Mouse (Mus musculus): ENCODE data around the gene 4933417A18Rik. TPM values are rescaled to one million over a fixed set of nuclear protein-coding genes. Genes with fewer than 3 reads are reported as not detected.
A peak's percentile ranks its signal among the peaks of the same experiment; 100 is the strongest.
"Not testable (repeated sequence)": the region's sequence is repeated elsewhere in the genome, so short reads cannot be mapped to it uniquely, and the experiment has no call there.

Gene 4933417A18Rik
- polyA plus RNA-seq, 1 experiment from 2014 or later, result not detected

DNA sequence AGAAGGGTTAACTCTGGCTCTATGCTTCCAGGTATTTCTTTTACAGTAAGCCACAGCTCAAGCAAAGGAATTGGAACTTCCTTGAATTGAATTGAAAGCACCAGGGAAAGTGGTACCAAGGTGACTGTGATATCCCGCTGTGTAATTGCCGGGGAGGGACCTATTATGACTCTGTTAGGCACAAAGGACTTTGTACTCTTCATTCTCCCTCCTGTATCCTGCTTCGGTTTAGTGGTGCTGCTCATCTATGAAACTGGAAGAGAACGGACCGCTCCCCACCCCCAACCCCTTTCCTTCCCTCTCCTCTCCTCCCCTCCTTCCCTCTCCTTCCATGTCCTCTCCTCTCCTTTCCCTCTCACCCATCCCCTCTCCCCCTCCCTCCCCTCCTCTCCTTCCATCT lies 40.7 kb downstream of the 4933417A18Rik start:
- WGBS, result 10% methylated on average over 5 of the region's 5 CpGs
- Histone ChIP-seq H3K9me3 (ENCODE audit: control insufficient read depth, low read length) (no peaks in the 10 kb centered on the region), H3K4me2 (ENCODE audit: low read length) (peak overlapping the region; percentile 79), H3K4me3 (replicated peaks; ENCODE audit: low read length) (no peak overlapping the region), H3K27ac (ENCODE audit: low read length) (no peak overlapping the region), H3K27me3 (replicated peaks; ENCODE audit: control insufficient read depth, insufficient read depth, low read length) (no peaks in the 10 kb centered on the region; the same call in none of the 2 replicates), H3K4me1 (replicated peaks; ENCODE audit: control insufficient read depth, insufficient read depth, low read length) (peaks cover 13% of the 10 kb centered on the region), H3K9ac (replicated peaks; ENCODE audit: low read depth, low read length) (no peak overlapping the region), H3K36me3 (ENCODE audit: control insufficient read depth, insufficient read depth) (no peaks in the 10 kb centered on the region)
- no peak for ATAC-seq

DNA sequence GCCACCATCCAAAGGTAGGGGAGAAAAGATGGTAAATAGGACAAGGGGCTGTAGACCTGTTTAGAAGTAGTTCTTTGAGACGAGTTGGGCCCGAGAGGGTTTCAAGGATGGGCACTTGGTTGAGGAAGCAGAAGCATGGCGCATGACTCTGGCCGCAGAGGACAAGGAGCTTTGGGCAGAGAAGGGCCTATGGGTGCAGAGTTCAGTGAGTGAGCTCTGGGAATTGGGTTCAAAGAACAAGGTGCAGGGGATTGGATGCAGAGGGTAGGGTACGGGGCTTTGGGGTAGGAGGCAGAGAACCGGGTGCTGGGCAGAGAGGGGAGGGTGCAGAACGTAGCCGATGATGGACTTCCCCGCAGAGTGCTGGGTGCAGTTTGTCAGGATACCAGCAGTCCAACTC lies 41.4 kb downstream of the 4933417A18Rik start:
- not testable (repeated sequence) for H3K36me3 ChIP-seq (ENCODE audit: control insufficient read depth, insufficient read depth); ATAC-seq; H3K9ac ChIP-seq (replicated peaks; ENCODE audit: low read depth, low read length); H3K4me3 ChIP-seq (replicated peaks; ENCODE audit: low read length); H3K27ac ChIP-seq (ENCODE audit: low read length); H3K4me2 ChIP-seq (ENCODE audit: low read length); H3K9me3 ChIP-seq (ENCODE audit: control insufficient read depth, low read length); H3K27me3 ChIP-seq (replicated peaks; ENCODE audit: control insufficient read depth, insufficient read depth, low read length)
- 75% methylated on average over 9 of the region's 9 CpGs for WGBS
- peaks cover 13% of the 10 kb centered on the region for H3K4me1 ChIP-seq (replicated peaks; ENCODE audit: control insufficient read depth, insufficient read depth, low read length)

DNA sequence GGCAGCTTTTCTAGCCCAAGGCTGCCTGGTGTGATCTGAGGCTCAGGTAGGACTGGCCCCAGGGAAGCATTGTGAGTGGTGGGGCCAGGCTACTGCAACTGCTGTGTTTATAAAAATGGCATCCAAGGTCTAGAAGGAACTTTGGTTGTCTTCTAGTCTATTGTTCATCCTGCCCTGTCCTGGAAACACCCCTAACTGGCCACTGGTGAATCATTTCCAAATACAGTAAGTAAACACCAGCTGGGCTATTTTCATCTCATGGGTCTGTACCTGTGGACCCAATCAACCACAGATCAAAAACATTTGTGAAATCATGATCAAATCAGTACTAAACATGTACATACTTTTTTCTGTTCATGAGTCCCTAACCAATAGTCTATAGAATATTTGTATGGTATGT lies 48.2 kb downstream of the 4933417A18Rik start:
- H3K4me1 ChIP-seq (replicated peaks; ENCODE audit: control insufficient read depth, insufficient read depth, low read length); H3K9me3 ChIP-seq (ENCODE audit: control insufficient read depth, low read length); H3K36me3 ChIP-seq (ENCODE audit: control insufficient read depth, insufficient read depth); H3K4me3 ChIP-seq (replicated peaks; ENCODE audit: low read length); ATAC-seq; H3K27me3 ChIP-seq (replicated peaks; ENCODE audit: control insufficient read depth, insufficient read depth, low read length); H3K4me2 ChIP-seq (ENCODE audit: low read length); H3K27ac ChIP-seq (ENCODE audit: low read length); H3K9ac ChIP-seq (replicated peaks; ENCODE audit: low read depth, low read length): not testable (repeated sequence)

DNA sequence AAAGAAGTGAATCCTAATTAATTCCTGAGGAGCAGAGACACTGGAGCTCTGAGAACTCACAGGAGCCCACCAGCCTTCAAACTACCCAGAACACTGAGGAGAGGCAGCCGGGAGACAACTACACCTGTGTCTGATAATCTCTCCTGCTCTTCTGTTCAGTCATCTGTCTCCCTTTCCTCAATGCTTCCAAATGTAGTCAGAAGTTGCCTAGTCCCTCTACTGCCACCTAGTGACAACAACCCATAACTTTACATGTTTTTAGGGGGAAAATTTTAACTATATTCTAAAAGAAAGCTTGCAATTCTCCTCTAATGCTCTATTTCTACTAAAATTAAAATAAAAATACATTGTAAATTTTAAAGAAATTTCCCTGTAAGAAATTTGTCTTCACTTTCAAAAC lies 48.9 kb downstream of the 4933417A18Rik start:
- Histone ChIP-seq H3K4me3 (replicated peaks; ENCODE audit: low read length) (no peak overlapping the region), H3K27me3 (replicated peaks; ENCODE audit: control insufficient read depth, insufficient read depth, low read length) (no peaks in the 10 kb centered on the region), H3K4me1 (replicated peaks; ENCODE audit: control insufficient read depth, insufficient read depth, low read length) (no peaks in the 10 kb centered on the region), H3K9ac (replicated peaks; ENCODE audit: low read depth, low read length) (no peak overlapping the region), H3K36me3 (ENCODE audit: control insufficient read depth, insufficient read depth) (peaks cover 12% of the 10 kb centered on the region), H3K4me2 (ENCODE audit: low read length) (no peak overlapping the region), H3K9me3 (ENCODE audit: control insufficient read depth, low read length) (no peaks in the 10 kb centered on the region), H3K27ac (ENCODE audit: low read length) (no peak overlapping the region)
- ATAC-seq, result no peak
- 38% methylated on average over 1 of the region's 1 CpGs for WGBS

DNA sequence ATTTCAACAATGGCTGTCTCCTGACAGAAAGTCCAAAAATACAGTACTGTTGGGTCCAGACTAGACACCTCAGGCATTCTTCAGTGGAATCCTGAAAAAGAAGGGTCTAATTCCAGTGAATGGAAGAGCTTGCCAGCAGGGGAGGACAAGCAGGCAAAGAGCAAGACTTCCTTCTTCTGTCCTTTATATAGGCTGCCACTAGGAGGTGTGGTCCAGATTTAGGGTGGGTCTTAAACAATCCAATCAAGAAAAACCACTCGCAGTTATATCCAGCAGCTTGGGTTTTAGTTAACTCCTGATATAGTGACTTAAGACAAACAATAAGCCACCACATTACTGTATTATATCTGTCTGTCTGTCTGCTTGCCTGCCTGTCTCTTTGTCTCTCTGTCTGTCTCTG lies 49.6 kb downstream of the 4933417A18Rik start:
- Histone ChIP-seq H3K4me2 (ENCODE audit: low read length) (no peak overlapping the region), H3K27me3 (replicated peaks; ENCODE audit: control insufficient read depth, insufficient read depth, low read length) (no peaks in the 10 kb centered on the region), H3K4me1 (replicated peaks; ENCODE audit: control insufficient read depth, insufficient read depth, low read length) (no peaks in the 10 kb centered on the region), H3K9ac (replicated peaks; ENCODE audit: low read depth, low read length) (no peak overlapping the region), H3K4me3 (replicated peaks; ENCODE audit: low read length) (no peak overlapping the region), H3K27ac (ENCODE audit: low read length) (no peak overlapping the region), H3K36me3 (ENCODE audit: control insufficient read depth, insufficient read depth) (peaks cover 15% of the 10 kb centered on the region), H3K9me3 (ENCODE audit: control insufficient read depth, low read length) (no peaks in the 10 kb centered on the region)
- WGBS, result 53% methylated on average over 1 of the region's 1 CpGs
- ATAC-seq, result no peak

DNA sequence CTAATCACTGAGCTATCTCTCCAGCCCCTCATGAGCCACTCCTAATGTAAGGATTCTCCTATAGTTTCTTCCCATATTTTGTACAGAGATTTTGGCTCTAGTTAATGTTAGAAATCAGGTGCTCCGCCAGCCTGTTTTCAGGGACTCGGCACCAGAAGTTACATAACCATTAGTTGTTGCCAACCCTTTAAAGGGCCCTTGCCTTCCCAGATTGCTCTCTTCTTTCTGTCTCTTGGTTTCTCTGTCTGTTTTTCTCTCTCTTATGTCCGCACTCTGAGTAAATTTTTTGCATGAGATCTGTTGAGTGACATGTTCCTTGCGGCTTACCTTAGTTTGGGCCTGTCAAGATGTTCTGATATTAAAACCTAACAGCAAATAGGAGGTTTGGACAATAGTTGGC lies 51.9 kb downstream of the 4933417A18Rik start:
- no peak for ATAC-seq
- Histone ChIP-seq H3K27ac (ENCODE audit: low read length) (no peak overlapping the region), H3K9ac (replicated peaks; ENCODE audit: low read depth, low read length) (no peak overlapping the region), H3K4me1 (replicated peaks; ENCODE audit: control insufficient read depth, insufficient read depth, low read length) (no peaks in the 10 kb centered on the region), H3K36me3 (ENCODE audit: control insufficient read depth, insufficient read depth) (peaks cover 28% of the 10 kb centered on the region), H3K27me3 (replicated peaks; ENCODE audit: control insufficient read depth, insufficient read depth, low read length) (no peaks in the 10 kb centered on the region), H3K4me2 (ENCODE audit: low read length) (no peak overlapping the region), H3K9me3 (ENCODE audit: control insufficient read depth, low read length) (no peaks in the 10 kb centered on the region), H3K4me3 (replicated peaks; ENCODE audit: low read length) (no peak overlapping the region)
- 93% methylated on average over 4 of the region's 4 CpGs for WGBS

DNA sequence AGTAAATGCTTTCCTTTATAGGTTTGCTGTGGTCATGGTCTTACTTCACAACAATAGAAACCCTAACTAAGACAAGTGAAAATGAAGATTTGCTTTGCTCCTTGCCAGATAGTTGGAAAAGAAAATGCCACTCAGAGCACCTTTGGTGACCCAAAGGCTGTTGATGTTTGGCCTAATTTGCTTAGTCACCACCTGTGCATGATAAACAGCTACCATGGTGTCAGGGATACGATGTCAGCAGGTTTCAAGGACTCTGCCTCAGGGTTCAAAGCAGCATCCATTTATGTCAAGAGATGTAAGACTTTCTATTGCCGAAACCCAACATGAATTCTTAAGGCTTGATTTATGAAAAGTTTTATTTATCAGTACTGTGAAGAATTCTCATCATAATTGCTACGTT lies 53.2 kb downstream of the 4933417A18Rik start:
- Histone ChIP-seq H3K4me3 (replicated peaks; ENCODE audit: low read length) (no peak overlapping the region), H3K9me3 (ENCODE audit: control insufficient read depth, low read length) (no peaks in the 10 kb centered on the region), H3K9ac (replicated peaks; ENCODE audit: low read depth, low read length) (no peak overlapping the region), H3K4me1 (replicated peaks; ENCODE audit: control insufficient read depth, insufficient read depth, low read length) (no peaks in the 10 kb centered on the region), H3K27ac (ENCODE audit: low read length) (no peak overlapping the region), H3K27me3 (replicated peaks; ENCODE audit: control insufficient read depth, insufficient read depth, low read length) (no peaks in the 10 kb centered on the region), H3K4me2 (ENCODE audit: low read length) (no peak overlapping the region), H3K36me3 (ENCODE audit: control insufficient read depth, insufficient read depth) (peaks cover 28% of the 10 kb centered on the region)
- no peak for ATAC-seq
- WGBS, result 97% methylated on average over 3 of the region's 3 CpGs

DNA sequence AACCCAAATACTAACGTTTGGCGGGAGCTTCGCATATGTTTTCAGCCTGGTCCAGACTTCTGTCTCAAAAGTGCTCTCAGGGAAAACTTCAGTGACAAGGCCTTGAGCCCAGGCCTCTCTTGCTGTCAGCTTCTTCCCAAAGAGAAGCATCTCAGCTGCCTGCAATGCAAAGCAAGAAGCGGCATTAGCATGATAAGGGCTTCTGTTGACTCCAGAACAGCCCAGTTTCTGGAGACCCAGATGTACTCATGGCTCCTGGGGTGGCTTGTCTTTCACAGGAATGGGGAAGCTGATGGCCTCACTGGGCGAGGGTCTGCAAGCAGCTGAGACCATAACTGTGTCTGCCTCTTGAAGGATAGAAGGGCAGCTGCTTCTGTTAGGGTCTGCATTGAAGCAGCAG lies 54.4 kb downstream of the 4933417A18Rik start:
- ATAC-seq; H3K9me3 ChIP-seq (ENCODE audit: control insufficient read depth, low read length); H3K4me2 ChIP-seq (ENCODE audit: low read length); H3K4me1 ChIP-seq (replicated peaks; ENCODE audit: control insufficient read depth, insufficient read depth, low read length); H3K4me3 ChIP-seq (replicated peaks; ENCODE audit: low read length); H3K9ac ChIP-seq (replicated peaks; ENCODE audit: low read depth, low read length); H3K27me3 ChIP-seq (replicated peaks; ENCODE audit: control insufficient read depth, insufficient read depth, low read length); H3K27ac ChIP-seq (ENCODE audit: low read length): not testable (repeated sequence)
- H3K36me3 ChIP-seq (ENCODE audit: control insufficient read depth, insufficient read depth), result peaks cover 28% of the 10 kb centered on the region
- 75% methylated on average over 5 of the region's 5 CpGs for WGBS

DNA sequence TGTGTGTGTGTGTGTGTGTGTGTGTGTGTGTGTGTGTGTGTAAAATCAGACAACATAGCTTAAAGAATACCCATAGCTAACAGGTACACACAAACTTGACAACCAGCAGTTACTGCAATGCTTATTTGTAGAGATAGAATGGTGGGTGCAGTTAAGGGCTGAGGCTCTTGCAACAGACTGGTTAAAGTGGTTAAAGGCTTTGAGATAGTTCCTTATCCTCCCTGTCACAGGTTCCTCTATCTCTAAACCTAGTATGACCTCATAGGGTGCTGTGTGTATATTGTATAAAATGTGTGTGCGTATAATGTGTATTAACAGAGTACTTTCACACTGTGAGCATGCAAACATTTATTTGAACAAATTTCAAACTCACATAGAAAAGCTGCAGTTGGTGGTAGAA lies 59.3 kb downstream of the 4933417A18Rik start:
- not testable (repeated sequence) for H3K4me1 ChIP-seq (replicated peaks; ENCODE audit: control insufficient read depth, insufficient read depth, low read length); H3K4me2 ChIP-seq (ENCODE audit: low read length); H3K9me3 ChIP-seq (ENCODE audit: control insufficient read depth, low read length); H3K27ac ChIP-seq (ENCODE audit: low read length); H3K4me3 ChIP-seq (replicated peaks; ENCODE audit: low read length); H3K27me3 ChIP-seq (replicated peaks; ENCODE audit: control insufficient read depth, insufficient read depth, low read length); ATAC-seq; H3K9ac ChIP-seq (replicated peaks; ENCODE audit: low read depth, low read length)
- WGBS, result 100% methylated on average over 1 of the region's 1 CpGs
- H3K36me3 ChIP-seq (ENCODE audit: control insufficient read depth, insufficient read depth), result peaks cover 29% of the 10 kb centered on the region

DNA sequence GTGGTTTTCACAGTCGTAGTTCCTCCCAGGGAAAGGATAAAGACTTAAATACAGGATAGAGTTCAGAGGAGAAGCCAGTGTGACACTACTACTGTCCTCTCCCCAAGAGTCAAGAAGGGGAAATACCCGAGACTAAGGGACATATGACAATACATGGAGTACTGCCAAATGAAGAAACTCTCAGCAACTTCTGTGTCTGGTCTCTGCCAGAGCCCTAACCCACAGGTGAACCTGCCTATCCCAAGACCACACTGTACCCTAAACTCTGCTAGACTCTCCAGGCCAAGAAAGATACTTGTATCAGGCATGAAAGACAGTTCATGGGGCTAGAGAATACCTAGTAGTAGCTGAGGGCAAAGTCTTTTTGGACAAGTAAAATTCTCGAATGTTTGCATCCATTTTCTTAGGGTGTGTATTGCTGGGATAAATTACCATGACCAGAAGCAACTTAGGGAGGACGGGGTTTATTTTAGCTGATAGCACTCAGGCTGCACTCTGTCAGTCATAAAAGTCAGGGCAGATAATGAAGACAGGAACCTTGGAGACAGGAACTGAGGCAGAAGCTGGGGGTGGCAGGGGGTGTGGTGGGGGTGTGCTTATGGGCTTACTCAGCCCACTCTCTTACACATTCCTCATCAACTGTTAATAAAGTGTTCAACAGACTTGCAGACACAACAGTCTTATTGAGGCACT lies 67.5 kb downstream of the 4933417A18Rik start:
- ATAC-seq, result no peak
- 78% methylated on average over 4 of the region's 4 CpGs for WGBS
- Histone ChIP-seq H3K36me3 (ENCODE audit: control insufficient read depth, insufficient read depth) (peaks cover 12% of the 10 kb centered on the region), H3K4me3 (replicated peaks; ENCODE audit: low read length) (no peak overlapping the region), H3K4me1 (replicated peaks; ENCODE audit: control insufficient read depth, insufficient read depth, low read length) (peaks cover 18% of the 10 kb centered on the region), H3K4me2 (ENCODE audit: low read length) (no peak overlapping the region), H3K9ac (replicated peaks; ENCODE audit: low read depth, low read length) (no peak overlapping the region), H3K9me3 (ENCODE audit: control insufficient read depth, low read length) (no peaks in the 10 kb centered on the region), H3K27me3 (replicated peaks; ENCODE audit: control insufficient read depth, insufficient read depth, low read length) (no peaks in the 10 kb centered on the region), H3K27ac (ENCODE audit: low read length) (no peak overlapping the region)
